Mouse (Mus musculus) liver, embryonic 13.5 days (tissue): Measurements from ENCODE around the gene Morf4l1. TPM values are rescaled to one million over a fixed set of nuclear protein-coding genes. Genes with fewer than 3 reads are reported as not detected.

Experiments used
- ATAC-seq: fragments of 200-750 bp; cut with Nextera tagmentation; 2 replicates; pipeline ENCODE4 v1.8.0; 2017; ENCODE audit warnings: low read depth, mild to moderate bottlenecking, moderate number of reproducible peaks, moderate library complexity
- DNase-seq: peaks from one replicate; pipeline ENCODE4 v3.0.0; 2022
- H3K27ac ChIP-seq: fragments of 300-500 bp; sonication (generic); 2 replicates; pipeline ENCODE4 v1.5.1; 2015; ENCODE audit warnings: moderate library complexity, mild to moderate bottlenecking, inconsistent platforms
- H3K27me3 ChIP-seq: fragments of 300-500 bp; sonication (generic); 2 replicates; pipeline ENCODE4 v1.6.1; 2015; ENCODE audit warnings: mild to moderate bottlenecking, inconsistent platforms
- H3K36me3 ChIP-seq: fragments of 300-500 bp; sonication (generic); 2 replicates; pipeline ENCODE4 v1.6.1; 2015; ENCODE audit warnings: mild to moderate bottlenecking, inconsistent platforms
- H3K4me1 ChIP-seq: fragments of 300-500 bp; sonication (generic); replicated peaks from 2 replicates; pipeline ENCODE4 v1.6.1; 2015; ENCODE audit warnings: inconsistent platforms
- H3K4me2 ChIP-seq: fragments of 300-500 bp; sonication (generic); 2 replicates; pipeline ENCODE4 v1.6.1; 2015; ENCODE audit warnings: inconsistent platforms, mild to moderate bottlenecking, moderate library complexity
- H3K4me3 ChIP-seq: fragments of 300-500 bp; sonication (generic); replicated peaks from 2 replicates; pipeline ENCODE4 v1.5.1; 2015; ENCODE audit warnings: mild to moderate bottlenecking, inconsistent platforms
- H3K9ac ChIP-seq: fragments of 300-500 bp; sonication (generic); 2 replicates; pipeline ENCODE4 v1.6.1; 2015; ENCODE audit warnings: mild to moderate bottlenecking, inconsistent platforms
- H3K9me3 ChIP-seq: fragments of 300-500 bp; sonication (generic); replicated peaks from 2 replicates; pipeline ENCODE4 v1.6.1; 2016; ENCODE audit warnings: inconsistent platforms
- WGBS: fragments of 180-500 bp; shearing (Covaris S2); methylation state at CpG from one replicate; pipeline ENCODE4 v1.1.7; 2015; ENCODE audit not compliant: insufficient replicate concordance; 5-methylcytosine and 5-hydroxymethylcytosine counted together
- polyA plus RNA-seq: library from polyadenylated mRNA; unstranded; fragments of >200 nt; fragmentation: Nextera tagmentation; extraction: Ambion mirVana; gene quantifications from 2 replicates; pipeline ENCODE4 v1.2.1, GENCODE M21; 2015

Gene Morf4l1
- polyA plus RNA-seq, result 141 and 164 TPM in 2 replicates

GRCm38 (mm10) chr9:90114567-90115307 lies at the start of gene Morf4l1:
Morf4l1 (minus strand) TSS chr9:90114774.
- Histone ChIP-seq H3K9ac (peak within 1 kb of the TSS; percentile 97), H3K36me3 (no peaks in the 10 kb centered on the region), H3K4me1 (peaks cover 38% of the 10 kb centered on the region), H3K27ac (peak within 1 kb of the TSS; percentile 99), H3K4me3 (peak within 1 kb of the TSS; percentile 98), H3K9me3 (no peaks in the 10 kb centered on the region), H3K27me3 (no peaks in the 10 kb centered on the region), H3K4me2 (peak within 1 kb of the TSS; percentile 88)
- peak; percentile 93 for ATAC-seq
- DNase-seq, result peak; percentile 93
- under 1% methylated on average over 40 of the region's 40 CpGs for WGBS

- Histone ChIP-seq H3K27ac (no peak overlapping the region), H3K27me3 (peaks cover 52% of the 10 kb centered on the region), H3K36me3 (no peaks in the 10 kb centered on the region), H3K9me3 (no peaks in the 10 kb centered on the region), H3K4me2 (peak overlapping the region; percentile 80), H3K4me1 (peaks cover 17% of the 10 kb centered on the region; the same call in 1 of the 2 replicates), H3K4me3 (peak overlapping the region; percentile 61), H3K9ac (peak overlapping the region; percentile 8; the same call in 1 of the 2 replicates)
- ATAC-seq (peak; percentile 27), DNase-seq (no peak)
- under 1% methylated on average over 18 of the region's 18 CpGs for WGBS
Measured at GRCm38 (mm10) chr9:90163749-90164095, 49.1 kb upstream of the Morf4l1 start.

- DNase-seq (no peak), ATAC-seq (peak; percentile 37)
- peak within 1 kb of the TSS; percentile 8; the same call in 1 of the 2 replicates for H3K9ac ChIP-seq
- H3K27me3 ChIP-seq, result peaks cover 52% of the 10 kb centered on the region
- under 1% methylated on average over 57 of the region's 60 CpGs for WGBS
- peak within 1 kb of the TSS; percentile 80 for H3K4me2 ChIP-seq
- H3K27ac ChIP-seq, result no peak within 1 kb of the TSS
- no peaks in the 10 kb centered on the region for H3K36me3 ChIP-seq
- H3K4me3 ChIP-seq, result peak within 1 kb of the TSS; percentile 61
- peaks cover 17% of the 10 kb centered on the region; the same call in 1 of the 2 replicates for H3K4me1 ChIP-seq
- no peaks in the 10 kb centered on the region for H3K9me3 ChIP-seq
Measured at GRCm38 (mm10) chr9:90162926-90163748, 48.6 kb upstream of the Morf4l1 start, which contains the start of gene Adamts7. Adamts7 (plus strand) TSS chr9:90163069.

GRCm38 (mm10) chr9:90162243-90162925 lies 47.8 kb upstream of the Morf4l1 start:
- Histone ChIP-seq H3K36me3 (no peaks in the 10 kb centered on the region), H3K9ac (no peak overlapping the region), H3K4me3 (peak overlapping the region; percentile 61), H3K27ac (no peak overlapping the region), H3K9me3 (no peaks in the 10 kb centered on the region), H3K27me3 (peaks cover 52% of the 10 kb centered on the region), H3K4me2 (peak overlapping the region; percentile 80), H3K4me1 (peaks cover 17% of the 10 kb centered on the region; the same call in 1 of the 2 replicates)
- 7% methylated on average over 29 of the region's 29 CpGs for WGBS
- DNase-seq (peak; percentile 23), ATAC-seq (peak; percentile 78)

- Histone ChIP-seq H3K36me3 (no peaks in the 10 kb centered on the region), H3K27ac (no peak overlapping the region), H3K27me3 (no peaks in the 10 kb centered on the region), H3K9me3 (no peaks in the 10 kb centered on the region), H3K4me2 (no peak overlapping the region), H3K4me3 (no peak overlapping the region), H3K4me1 (no peaks in the 10 kb centered on the region), H3K9ac (no peak overlapping the region)
- no peak for DNase-seq
- WGBS, result 50% methylated on average over 5 of the region's 5 CpGs
- no peak for ATAC-seq
Measured at GRCm38 (mm10) chr9:90146869-90147268, 32.3 kb upstream of the Morf4l1 start.

GRCm38 (mm10) chr9:90145788-90146187 lies 31.2 kb upstream of the Morf4l1 start:
- Histone ChIP-seq H3K4me1 (no peaks in the 10 kb centered on the region), H3K27me3 (no peaks in the 10 kb centered on the region), H3K9ac (no peak overlapping the region), H3K36me3 (no peaks in the 10 kb centered on the region), H3K4me3 (no peak overlapping the region), H3K27ac (no peak overlapping the region), H3K9me3 (no peaks in the 10 kb centered on the region), H3K4me2 (no peak overlapping the region)
- WGBS, result 30% methylated on average over 2 of the region's 2 CpGs
- ATAC-seq (no peak), DNase-seq (no peak)

- DNase-seq (no peak), ATAC-seq (no peak)
- no peak overlapping the region for H3K4me3 ChIP-seq
- 82% methylated on average over 1 of the region's 1 CpGs for WGBS
- H3K9me3 ChIP-seq, result no peaks in the 10 kb centered on the region
- no peak overlapping the region for H3K4me2 ChIP-seq
- no peaks in the 10 kb centered on the region for H3K27me3 ChIP-seq
- H3K36me3 ChIP-seq, result no peaks in the 10 kb centered on the region
- H3K9ac ChIP-seq, result no peak overlapping the region
- peaks cover 5% of the 10 kb centered on the region; the same call in 1 of the 2 replicates for H3K4me1 ChIP-seq
- no peak overlapping the region for H3K27ac ChIP-seq
Measured at GRCm38 (mm10) chr9:90136678-90136965, 22.0 kb upstream of the Morf4l1 start.

GRCm38 (mm10) chr9:90135963-90136677 lies 21.5 kb upstream of the Morf4l1 start:
- ATAC-seq (0 out of 2 replicates have a peak, but pooled peaks have one; percentile 12), DNase-seq (no peak)
- no peak overlapping the region for H3K9ac ChIP-seq
- H3K27me3 ChIP-seq, result no peaks in the 10 kb centered on the region
- no peaks in the 10 kb centered on the region for H3K36me3 ChIP-seq
- peaks cover 5% of the 10 kb centered on the region; the same call in 1 of the 2 replicates for H3K4me1 ChIP-seq
- H3K27ac ChIP-seq, result no peak overlapping the region
- 66% methylated on average over 9 of the region's 9 CpGs for WGBS
- no peak overlapping the region for H3K4me3 ChIP-seq
- H3K9me3 ChIP-seq, result no peaks in the 10 kb centered on the region
- H3K4me2 ChIP-seq, result no peak overlapping the region

GRCm38 (mm10) chr9:90135466-90135865 lies 20.9 kb upstream of the Morf4l1 start:
- 68% methylated on average over 8 of the region's 8 CpGs for WGBS
- no peak overlapping the region for H3K4me3 ChIP-seq
- no peaks in the 10 kb centered on the region for H3K27me3 ChIP-seq
- DNase-seq (no peak), ATAC-seq (no peak)
- H3K4me2 ChIP-seq, result no peak overlapping the region
- peaks cover 5% of the 10 kb centered on the region; the same call in 1 of the 2 replicates for H3K4me1 ChIP-seq
- no peaks in the 10 kb centered on the region for H3K9me3 ChIP-seq
- H3K27ac ChIP-seq, result no peak overlapping the region
- H3K9ac ChIP-seq, result no peak overlapping the region
- H3K36me3 ChIP-seq, result no peaks in the 10 kb centered on the region

GRCm38 (mm10) chr9:90133562-90134355 lies 19.2 kb upstream of the Morf4l1 start:
- H3K9me3 ChIP-seq, result no peaks in the 10 kb centered on the region
- no peak overlapping the region for H3K4me2 ChIP-seq
- peaks cover 5% of the 10 kb centered on the region; the same call in 1 of the 2 replicates for H3K4me1 ChIP-seq
- H3K27ac ChIP-seq, result no peak overlapping the region
- no peak overlapping the region for H3K9ac ChIP-seq
- no peak overlapping the region for H3K4me3 ChIP-seq
- H3K36me3 ChIP-seq, result no peaks in the 10 kb centered on the region
- ATAC-seq, result no peak
- 65% methylated on average over 7 of the region's 7 CpGs for WGBS
- DNase-seq, result no peak
- H3K27me3 ChIP-seq, result no peaks in the 10 kb centered on the region
